In genomic region chr9:123273876-123274275, GRCm38 (mm10) we compare ENCODE assay signal across 17 mouse cellular contexts. TPM values are rescaled to one million over a fixed set of nuclear protein-coding genes. Genes with fewer than 3 reads are reported as not detected.
"Had no signal": no experiment of that assay in that cellular context is flagged by ENCODE, and none has a peak within 500 bp of the region (broad histone marks: within the 10 kb centered on the region; RNA-seq: fewer than 3 reads in every experiment).

No protein-coding gene starts in this region.

- H3K9ac ChIP-seq: neural tube, embryonic 13.5 days; neural tube, embryonic 15.5 days; stomach, embryonic 15.5 days had no signal

- H3K27me3 ChIP-seq: neural tube, embryonic 13.5 days; neural tube, embryonic 15.5 days; stomach, embryonic 15.5 days had no signal

- H3K4me1 ChIP-seq: neural tube, embryonic 13.5 days; neural tube, embryonic 15.5 days; stomach, embryonic 15.5 days had no signal

- H3K4me3 ChIP-seq: neural tube, embryonic 13.5 days; neural tube, embryonic 15.5 days; stomach, embryonic 15.5 days had no signal

- DNase-seq: retina, postnatal 1 day; right cerebral cortex, adult 18-20 months; right cerebral cortex, postnatal 14 days; right cerebral cortex, postnatal 25 days; right cerebral cortex, postnatal 4 days; spleen, adult 18-20 months; thymus, adult 18-20 months; thymus, adult 2 months; thymus, postnatal 14 days; thymus, postnatal 25 days; thymus, postnatal 36 days; thymus, postnatal 4 days had no signal

- H3K27ac ChIP-seq: neural tube, embryonic 13.5 days; neural tube, embryonic 15.5 days; stomach, embryonic 15.5 days; stomach, postnatal 0 days had no signal

- H3K36me3 ChIP-seq: neural tube, embryonic 13.5 days; neural tube, embryonic 15.5 days; stomach, embryonic 15.5 days had no signal

- H3K9me3 ChIP-seq: neural tube, embryonic 13.5 days; neural tube, embryonic 15.5 days; stomach, embryonic 15.5 days had no signal

- H3K4me2 ChIP-seq: neural tube, embryonic 13.5 days; neural tube, embryonic 15.5 days; stomach, embryonic 15.5 days had no signal

RNA-seq across cellular contexts. Expression of gene Cdcp1, which starts 58.0 kb away (rescaled TPM):
- total RNA-seq: neutrophil, adult 5-6 weeks had no signal
